Mouse (Mus musculus) C2C12 (cell line): ENCODE results near the gene AW549877. TPM values are rescaled to one million over a fixed set of nuclear protein-coding genes. Genes with fewer than 3 reads are reported as not detected.
A peak's percentile ranks its signal among the peaks of the same experiment; 100 is the strongest.

Experiments used
- H3K27me3 ChIP-seq: one replicate; pipeline ENCODE4 v1.6.1; 2011; ENCODE audit not compliant: control insufficient read depth, insufficient read depth, insufficient read length
- H3K36me3 ChIP-seq: one replicate; pipeline ENCODE4 v1.6.1; 2011; ENCODE audit not compliant: control insufficient read depth, insufficient read depth
- H3K4me3 ChIP-seq: one replicate; pipeline ENCODE4 v1.5.1; 2011; ENCODE audit warnings: mild to moderate bottlenecking, control low read depth; ENCODE audit not compliant: poor library complexity, insufficient read depth, severe bottlenecking
- H3K79me2 ChIP-seq: one replicate; pipeline ENCODE4 v1.6.1; 2011; ENCODE audit not compliant: control insufficient read depth, insufficient read depth
- H3K79me3 ChIP-seq: one replicate; pipeline ENCODE4 v1.6.1; 2011; ENCODE audit warnings: low read depth, control low read depth
- H3ac ChIP-seq: one replicate; pipeline ENCODE3; 2011; ENCODE audit warnings: low read depth; ENCODE audit not compliant: control insufficient read depth, insufficient read length
- CEBPB ChIP-seq: IDR thresholded peaks from one replicate; pipeline ENCODE4 v1.6.1; 2011; ENCODE audit warnings: low read depth, mild to moderate bottlenecking, control low read depth, moderate library complexity
- CTCF ChIP-seq: IDR thresholded peaks from one replicate; pipeline ENCODE4 v1.5.1; 2011; ENCODE audit not compliant: control insufficient read depth, insufficient read depth, insufficient read length
- FOSL1 ChIP-seq: IDR thresholded peaks from one replicate; pipeline ENCODE4 v1.8.0; 2011; ENCODE audit warnings: mild to moderate bottlenecking, low read length; ENCODE audit not compliant: poor library complexity, insufficient read depth, severe bottlenecking
- MAX ChIP-seq: IDR thresholded peaks from one replicate; pipeline ENCODE4 v1.6.1; 2011; ENCODE audit warnings: mild to moderate bottlenecking, control low read depth
- MYOD1 ChIP-seq: IDR thresholded peaks from one replicate; pipeline ENCODE4 v1.6.1; 2011; ENCODE audit warnings: low read depth; ENCODE audit not compliant: control insufficient read depth, insufficient read length
- MYOG ChIP-seq: IDR thresholded peaks from one replicate; pipeline ENCODE4 v1.6.1; 2011; ENCODE audit not compliant: control insufficient read depth, insufficient read length; ENCODE audit errors: extremely low read depth
- USF1 ChIP-seq: IDR thresholded peaks from one replicate; pipeline ENCODE4 v1.6.1; 2011; ENCODE audit warnings: low read depth, mild to moderate bottlenecking, control low read depth, moderate library complexity
- polyA plus RNA-seq: library from polyadenylated mRNA; unstranded; fragments of >200 nt; fragmentation: generic; extraction: Trizol; gene quantifications from one replicate; pipeline ENCODE4 v1.2.1, GENCODE M21; 2012; ENCODE audit warnings: missing spikeins

The AW549877 gene
- polyA plus RNA-seq, 1 experiment: 3.4 TPM

DNA sequence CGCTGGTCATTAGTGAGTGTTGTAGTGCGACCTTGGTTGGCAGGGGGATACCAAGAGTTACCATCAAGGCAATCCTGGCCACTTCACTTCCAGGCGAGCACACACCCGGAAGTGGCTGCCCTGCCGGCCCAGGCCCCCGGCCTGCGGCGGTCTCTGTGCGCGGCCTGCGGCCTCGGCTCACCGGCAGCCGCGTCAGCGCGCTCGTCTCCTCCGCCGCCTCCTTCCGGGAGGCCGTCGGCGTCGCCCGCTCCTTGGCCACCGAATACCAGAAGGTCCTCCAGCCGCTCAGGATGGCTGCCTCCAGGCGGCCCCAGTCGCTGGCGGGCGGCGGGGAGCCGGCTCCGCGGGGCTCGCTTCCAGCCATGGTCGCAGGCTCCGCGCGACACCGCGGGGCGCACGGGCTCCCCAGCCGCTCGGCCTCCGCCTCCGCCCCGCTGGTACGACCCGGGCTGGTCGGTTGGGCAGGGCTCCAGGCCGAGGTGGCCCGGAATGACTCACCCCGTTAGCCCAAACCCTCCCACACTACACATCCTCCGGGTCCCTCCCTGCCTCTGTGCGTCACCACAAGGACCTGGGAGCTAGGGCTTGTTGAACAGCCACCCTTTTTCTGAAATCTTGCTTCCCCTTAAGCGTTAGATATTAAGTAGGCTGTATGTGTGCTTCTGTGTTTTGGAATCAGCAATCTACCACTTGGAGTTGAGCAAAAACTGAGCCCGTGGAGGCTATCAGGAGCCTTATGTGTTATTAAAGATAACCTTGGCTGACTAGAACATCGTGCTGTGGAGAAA, 16.3 kb downstream of the AW549877 start, which contains the start of gene Fbxo4:
Gene Fbxo4 (minus strand): TSS at position 513 of the 788 bp plus-strand sequence.
- Histone ChIP-seq H3ac (peak within 1 kb of the TSS; percentile 90), H3K27me3 (no peaks in the 10 kb centered on the region), H3K79me3 (no peaks in the 10 kb centered on the region), H3K79me2 (no peaks in the 10 kb centered on the region), H3K36me3 (peaks cover 23% of the 10 kb centered on the region), H3K4me3 (peak within 1 kb of the TSS; percentile 49)
- TF ChIP-seq MAX (peak; percentile 34), MYOD1 (no peak), FOSL1 (peak; percentile 59)

- Histone ChIP-seq H3K27me3 (no peaks in the 10 kb centered on the region), H3K4me3 (no peak overlapping the region), H3ac (no peak overlapping the region), H3K79me2 (no peaks in the 10 kb centered on the region), H3K36me3 (peaks cover 18% of the 10 kb centered on the region), H3K79me3 (no peaks in the 10 kb centered on the region)
- TF ChIP-seq MAX: no peak
Measured at GRCm38 (mm10) chr15:3978279-3978678, 17.3 kb downstream of the AW549877 start.

GRCm38 (mm10) chr15:3973300-3973699, 22.2 kb downstream of the AW549877 start:
- H3K27me3 ChIP-seq: no peaks in the 10 kb centered on the region
- no peaks in the 10 kb centered on the region for H3K79me3 ChIP-seq
- no peak overlapping the region for H3ac ChIP-seq
- TF ChIP-seq USF1 (no peak), CTCF (no peak), FOSL1 (no peak), CEBPB (no peak), MAX (no peak), MYOD1 (no peak), MYOG (no peak)
- no peak overlapping the region for H3K4me3 ChIP-seq
- peaks cover 45% of the 10 kb centered on the region for H3K36me3 ChIP-seq
- H3K79me2 ChIP-seq: no peaks in the 10 kb centered on the region

GRCm38 (mm10) chr15:3970193-3970592, 25.4 kb downstream of the AW549877 start:
- Histone ChIP-seq H3K79me3 (no peaks in the 10 kb centered on the region), H3K36me3 (peaks cover 47% of the 10 kb centered on the region), H3K79me2 (no peaks in the 10 kb centered on the region), H3K27me3 (no peaks in the 10 kb centered on the region), H3K4me3 (no peak overlapping the region), H3ac (no peak overlapping the region)
- TF ChIP-seq CTCF (no peak), USF1 (no peak), MYOD1 (no peak), CEBPB (no peak), MYOG (no peak), FOSL1 (no peak), MAX (no peak)

GRCm38 (mm10) chr15:3969743-3970142, 25.8 kb downstream of the AW549877 start:
- Histone ChIP-seq H3K79me3 (no peaks in the 10 kb centered on the region), H3K4me3 (no peak overlapping the region), H3K27me3 (no peaks in the 10 kb centered on the region), H3K79me2 (no peaks in the 10 kb centered on the region), H3K36me3 (peaks cover 46% of the 10 kb centered on the region), H3ac (no peak overlapping the region)
- TF ChIP-seq MYOD1 (no peak), CEBPB (no peak), MAX (no peak), FOSL1 (no peak), MYOG (no peak), USF1 (no peak), CTCF (no peak)

DNA sequence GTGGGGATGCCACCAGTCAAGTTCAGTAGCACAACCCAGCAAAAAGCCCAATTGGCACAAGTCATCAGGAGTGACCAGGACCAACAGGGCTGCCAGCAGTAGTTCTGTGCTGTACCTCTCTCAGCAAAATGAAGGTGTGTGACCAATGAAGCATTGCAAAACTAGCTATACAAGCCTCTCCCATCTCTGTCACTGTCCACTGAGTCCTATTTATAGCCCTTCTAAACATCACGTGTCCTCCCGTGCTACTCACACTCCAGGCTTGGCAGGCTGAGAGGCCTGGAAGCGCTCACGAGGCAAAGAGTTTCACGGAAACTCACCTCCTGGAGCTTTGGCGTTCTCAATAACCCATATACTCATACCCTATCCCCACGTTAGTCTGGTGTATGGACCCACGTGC, 33.3 kb downstream of the AW549877 start:
- no peaks in the 10 kb centered on the region for H3K79me2 ChIP-seq
- TF ChIP-seq MYOD1 (no peak), CEBPB (no peak), FOSL1 (no peak), CTCF (no peak), MAX (no peak), MYOG (no peak), USF1 (no peak)
- peaks cover 8% of the 10 kb centered on the region for H3K36me3 ChIP-seq
- no peaks in the 10 kb centered on the region for H3K79me3 ChIP-seq
- no peaks in the 10 kb centered on the region for H3K27me3 ChIP-seq
- H3ac ChIP-seq: no peak overlapping the region
- H3K4me3 ChIP-seq: no peak overlapping the region
